Mouse (Mus musculus): ENCODE measurements around the gene Pnpla3. TPM values are rescaled to one million over a fixed set of nuclear protein-coding genes. Genes with fewer than 3 reads are reported as not detected.

Pnpla3 gene
- polyA plus RNA-seq, 2 experiments, result 0.28 to 1.8 TPM

- H3K4me1 ChIP-seq (ENCODE audit: control insufficient read depth, insufficient read depth, low read length), result no peaks in the 10 kb centered on the region
- no peak overlapping the region for H3K4me3 ChIP-seq (replicated peaks; ENCODE audit: low read length)
- no peak overlapping the region for H3K27ac ChIP-seq (replicated peaks; ENCODE audit: low read depth, low read length)
- no peak overlapping the region for H3K4me2 ChIP-seq (replicated peaks; ENCODE audit: low read depth, low read length, severe bottlenecking)
- no peaks in the 10 kb centered on the region for H3K36me3 ChIP-seq (ENCODE audit: control insufficient read depth, insufficient read depth, low read length)
- H3K9me3 ChIP-seq (ENCODE audit: control insufficient read depth, low read length), result no peaks in the 10 kb centered on the region
- no peak for DNase-seq (ENCODE audit: low spot score)
- WGBS, result 67% methylated on average over 4 of the region's 4 CpGs
- no peak overlapping the region for H3K9ac ChIP-seq (ENCODE audit: low read depth, low read length, severe bottlenecking)
- ATAC-seq (ENCODE audit: low FRiP score, low read depth), result no peak
- TF ChIP-seq POLR2A (IDR thresholded peaks at IDR 0.05; ENCODE audit: borderline replicate concordance, extremely low read depth, insufficient read depth, insufficient read length), result no peak
- H3K27me3 ChIP-seq (ENCODE audit: control insufficient read depth, insufficient read depth, low read length), result no peaks in the 10 kb centered on the region
Observed at GRCm38 (mm10) chr15:84126447-84126846, 41.2 kb upstream of the Pnpla3 start.

GRCm38 (mm10) chr15:84126871-84127270, 40.8 kb upstream of the Pnpla3 start:
- H3K9ac ChIP-seq (ENCODE audit: low read depth, low read length, severe bottlenecking), result no peak overlapping the region
- no peak overlapping the region for H3K4me3 ChIP-seq (replicated peaks; ENCODE audit: low read length)
- no peak overlapping the region for H3K4me2 ChIP-seq (replicated peaks; ENCODE audit: low read depth, low read length, severe bottlenecking)
- DNase-seq (ENCODE audit: low spot score) (no peak), ATAC-seq (ENCODE audit: low FRiP score, low read depth) (no peak)
- no peak for TF ChIP-seq POLR2A (IDR thresholded peaks at IDR 0.05; ENCODE audit: borderline replicate concordance, extremely low read depth, insufficient read depth, insufficient read length)
- no peaks in the 10 kb centered on the region for H3K27me3 ChIP-seq (ENCODE audit: control insufficient read depth, insufficient read depth, low read length)
- no peaks in the 10 kb centered on the region for H3K36me3 ChIP-seq (ENCODE audit: control insufficient read depth, insufficient read depth, low read length)
- no peaks in the 10 kb centered on the region for H3K9me3 ChIP-seq (ENCODE audit: control insufficient read depth, low read length)
- no peak overlapping the region for H3K27ac ChIP-seq (replicated peaks; ENCODE audit: low read depth, low read length)
- H3K4me1 ChIP-seq (ENCODE audit: control insufficient read depth, insufficient read depth, low read length), result no peaks in the 10 kb centered on the region
- WGBS, result 35% methylated on average over 5 of the region's 5 CpGs

GRCm38 (mm10) chr15:84131096-84131786, 36.4 kb upstream of the Pnpla3 start:
- 56% methylated on average over 16 of the region's 16 CpGs for WGBS

GRCm38 (mm10) chr15:84131971-84132370, 35.7 kb upstream of the Pnpla3 start:
- 93% methylated on average over 7 of the region's 7 CpGs for WGBS
- ATAC-seq (ENCODE audit: low FRiP score, low read depth) (no peak), DNase-seq (ENCODE audit: low spot score) (no peak)
- Histone ChIP-seq H3K4me2 (replicated peaks; ENCODE audit: low read depth, low read length, severe bottlenecking) (no peak overlapping the region), H3K4me1 (ENCODE audit: control insufficient read depth, insufficient read depth, low read length) (no peaks in the 10 kb centered on the region), H3K27me3 (ENCODE audit: control insufficient read depth, insufficient read depth, low read length) (no peaks in the 10 kb centered on the region), H3K9ac (ENCODE audit: low read depth, low read length, severe bottlenecking) (no peak overlapping the region), H3K9me3 (ENCODE audit: control insufficient read depth, low read length) (no peaks in the 10 kb centered on the region), H3K27ac (replicated peaks; ENCODE audit: low read depth, low read length) (no peak overlapping the region), H3K36me3 (ENCODE audit: control insufficient read depth, insufficient read depth, low read length) (no peaks in the 10 kb centered on the region), H3K4me3 (replicated peaks; ENCODE audit: low read length) (no peak overlapping the region)
- no peak for TF ChIP-seq POLR2A (IDR thresholded peaks at IDR 0.05; ENCODE audit: borderline replicate concordance, extremely low read depth, insufficient read depth, insufficient read length)

More at GRCm38 (mm10) chr15:84131096-84131786, 36.4 kb upstream of the Pnpla3 start:
- Histone ChIP-seq H3K27ac (replicated peaks; ENCODE audit: low read depth, low read length) (no peak overlapping the region), H3K4me1 (ENCODE audit: control insufficient read depth, insufficient read depth, low read length) (no peaks in the 10 kb centered on the region), H3K9ac (ENCODE audit: low read depth, low read length, severe bottlenecking) (no peak overlapping the region), H3K27me3 (ENCODE audit: control insufficient read depth, insufficient read depth, low read length) (no peaks in the 10 kb centered on the region), H3K9me3 (ENCODE audit: control insufficient read depth, low read length) (no peaks in the 10 kb centered on the region), H3K4me2 (replicated peaks; ENCODE audit: low read depth, low read length, severe bottlenecking) (no peak overlapping the region), H3K4me3 (replicated peaks; ENCODE audit: low read length) (no peak overlapping the region), H3K36me3 (ENCODE audit: control insufficient read depth, insufficient read depth, low read length) (no peaks in the 10 kb centered on the region)
- no peak for ATAC-seq (ENCODE audit: low FRiP score, low read depth)
- no peak for DNase-seq (ENCODE audit: low spot score)
- TF ChIP-seq POLR2A (IDR thresholded peaks at IDR 0.05; ENCODE audit: borderline replicate concordance, extremely low read depth, insufficient read depth, insufficient read length), result no peak

- H3K36me3 ChIP-seq (ENCODE audit: control insufficient read depth, insufficient read depth, low read length), result no peaks in the 10 kb centered on the region
- H3K27ac ChIP-seq (replicated peaks; ENCODE audit: low read depth, low read length), result no peak overlapping the region
- no peak overlapping the region for H3K4me3 ChIP-seq (replicated peaks; ENCODE audit: low read length)
- no peaks in the 10 kb centered on the region for H3K27me3 ChIP-seq (ENCODE audit: control insufficient read depth, insufficient read depth, low read length)
- no peak overlapping the region for H3K4me2 ChIP-seq (replicated peaks; ENCODE audit: low read depth, low read length, severe bottlenecking)
- TF ChIP-seq POLR2A (IDR thresholded peaks at IDR 0.05; ENCODE audit: borderline replicate concordance, extremely low read depth, insufficient read depth, insufficient read length), result no peak
- WGBS, result 63% methylated on average over 4 of the region's 4 CpGs
- no peak for ATAC-seq (ENCODE audit: low FRiP score, low read depth)
- no peak for DNase-seq (ENCODE audit: low spot score)
- no peaks in the 10 kb centered on the region for H3K4me1 ChIP-seq (ENCODE audit: control insufficient read depth, insufficient read depth, low read length)
- H3K9me3 ChIP-seq (ENCODE audit: control insufficient read depth, low read length), result no peaks in the 10 kb centered on the region
- H3K9ac ChIP-seq (ENCODE audit: low read depth, low read length, severe bottlenecking), result no peak overlapping the region
Observed at GRCm38 (mm10) chr15:84133440-84133839, 34.2 kb upstream of the Pnpla3 start.
